Mouse (Mus musculus) ES-E14 (cell line): Measurements from ENCODE around the gene Baiap2. TPM values are rescaled to one million over a fixed set of nuclear protein-coding genes. Genes with fewer than 3 reads are reported as not detected.

Experiments
- DNase-seq: peaks from one replicate; pipeline ENCODE4 v3.0.0-alpha.2; 2013; ENCODE audit warnings: low read depth, low spot score
- H3K27ac ChIP-seq: 2 replicates; pipeline ENCODE4 v1.5.1; 2012; ENCODE audit warnings: low read depth, mild to moderate bottlenecking, low read length, moderate library complexity, mixed read lengths; ENCODE audit not compliant: poor library complexity, insufficient read depth, severe bottlenecking
- H3K36me3 ChIP-seq: 2 replicates; pipeline ENCODE4 v1.6.1; 2012; ENCODE audit warnings: mild to moderate bottlenecking, low read length, moderate library complexity, mixed read lengths; ENCODE audit not compliant: control insufficient read depth, poor library complexity, insufficient read depth, severe bottlenecking
- H3K4me1 ChIP-seq, 2 experiments: fragments of 150-350 bp in 1 of 2; sonication (generic) in 1 of 2; 2 replicates each; pipeline ENCODE4 v1.6.1; 2012; ENCODE audit warnings: low read length in 2 of 2, mild to moderate bottlenecking in 1 of 2, mixed read lengths in 1 of 2; ENCODE audit not compliant: control insufficient read depth in 2 of 2, insufficient read depth in 2 of 2, poor library complexity in 1 of 2
- H3K4me3 ChIP-seq, 2 experiments: fragments of 150-350 bp in 1 of 2; sonication (generic) in 1 of 2; 2 replicates each; pipeline ENCODE4 v1.5.1; 2012; ENCODE audit warnings: low read length in 2 of 2, low read depth in 1 of 2, mild to moderate bottlenecking in 1 of 2, mixed read lengths in 1 of 2; ENCODE audit not compliant: insufficient read depth in 1 of 2, poor library complexity in 1 of 2, severe bottlenecking in 1 of 2
- H3K9ac ChIP-seq: 2 replicates; pipeline ENCODE4 v1.6.1; 2012; ENCODE audit warnings: low read depth, mild to moderate bottlenecking, low read length, mixed read lengths; ENCODE audit not compliant: poor library complexity, insufficient read depth, severe bottlenecking
- H3K9me3 ChIP-seq: fragments of 150-350 bp; sonication (generic); 2 replicates; pipeline ENCODE4 v1.6.1; 2012; ENCODE audit warnings: low read depth, mild to moderate bottlenecking, low read length; ENCODE audit not compliant: control insufficient read depth, insufficient read depth
- CHD2 ChIP-seq: IDR thresholded peaks from 2 replicates; pipeline ENCODE4 v1.6.1; 2014; ENCODE audit warnings: mild to moderate bottlenecking, low read depth, low read length, inconsistent platforms
- HCFC1 ChIP-seq: IDR thresholded peaks from 2 replicates; pipeline ENCODE4 v1.6.1; 2012; ENCODE audit warnings: low read length, inconsistent platforms, borderline replicate concordance; ENCODE audit not compliant: insufficient read depth
- MAFK ChIP-seq: IDR thresholded peaks from 2 replicates; pipeline ENCODE4 v1.6.1; 2014; ENCODE audit warnings: mild to moderate bottlenecking, low read depth, low read length, inconsistent platforms; ENCODE audit not compliant: insufficient read depth
- ZC3H11A ChIP-seq: IDR thresholded peaks from 2 replicates; pipeline ENCODE4 v1.6.1; 2012; ENCODE audit warnings: low read depth, mild to moderate bottlenecking, inconsistent platforms, low read length, borderline replicate concordance
- ZNF384 ChIP-seq: IDR thresholded peaks from 2 replicates; pipeline ENCODE4 v1.6.1; 2012; ENCODE audit warnings: low read depth, low read length, inconsistent platforms
- in situ Hi-C, 2 experiments: fragments of 600-800 bp; cut with MboI; formaldehyde crosslinking; loops; one replicate each; pipeline ENCODE4 v1.15.1; 2025; ENCODE audit warnings: low sequenced_read_pairs in 2 of 2, inconsistent platforms in 1 of 2; ENCODE audit not compliant: unreplicated experiment in 2 of 2
- total RNA-seq: library from RNA; depleted of rRNA; stranded (reverse); fragments of 300-350 nt; gene quantifications from 2 replicates; pipeline ENCODE4 v1.2.3, GENCODE M21; 2012

Baiap2 gene
- total RNA-seq, 1 experiment, result 23.3 TPM

DNA sequence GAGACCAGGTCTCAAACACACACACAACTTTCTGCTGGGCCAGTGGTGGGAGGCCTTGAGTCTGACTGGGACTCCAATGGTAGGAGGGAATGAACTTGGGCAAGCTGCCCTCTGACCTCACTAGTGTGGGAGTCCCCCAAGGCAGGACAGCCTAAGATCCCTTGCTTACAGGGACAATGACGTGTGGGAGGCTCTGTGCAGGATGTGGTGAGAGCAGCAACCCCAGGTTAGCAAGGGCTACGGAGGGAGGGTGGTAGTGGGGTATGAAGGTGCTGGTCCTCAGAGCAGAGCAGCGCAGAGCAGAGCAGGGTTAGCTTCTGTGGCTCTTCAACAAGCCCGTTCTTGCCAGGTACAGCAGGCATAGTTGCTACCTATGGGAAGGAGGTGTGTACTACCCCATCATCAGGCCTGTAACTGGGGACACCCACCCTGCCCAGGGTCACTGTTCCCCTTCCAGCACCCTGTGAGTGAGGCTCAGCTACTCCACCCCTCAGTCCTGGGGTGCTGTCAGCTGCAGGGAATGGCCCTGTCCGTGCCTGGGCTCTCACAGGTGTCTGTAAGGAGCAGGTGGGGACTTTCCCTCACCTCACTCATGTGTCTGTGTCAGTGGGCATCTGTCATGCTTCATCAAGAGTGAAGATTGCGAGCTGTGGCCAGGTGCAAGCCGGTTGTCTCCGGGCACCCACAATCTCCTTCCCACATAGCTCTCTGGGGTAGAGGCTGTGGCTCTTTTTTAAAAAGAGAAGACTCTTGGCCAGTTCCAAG is 8.6 kb upstream of the Baiap2 start:
- H3K4me3 ChIP-seq, result no peak overlapping the region
- no peak for DNase-seq
- TF ChIP-seq ZNF384 (no peak), CHD2 (no peak), ZC3H11A (no peak), MAFK (no peak), HCFC1 (no peak)
- no peak overlapping the region for H3K27ac ChIP-seq
- no peak overlapping the region for H3K9ac ChIP-seq
- in situ Hi-C loops, result no loop called here
- H3K9me3 ChIP-seq, result no peaks in the 10 kb centered on the region
- peaks cover 11 to 45% of the 10 kb centered on the region in 2 experiments for H3K4me1 ChIP-seq
- no peaks in the 10 kb centered on the region for H3K36me3 ChIP-seq

DNA sequence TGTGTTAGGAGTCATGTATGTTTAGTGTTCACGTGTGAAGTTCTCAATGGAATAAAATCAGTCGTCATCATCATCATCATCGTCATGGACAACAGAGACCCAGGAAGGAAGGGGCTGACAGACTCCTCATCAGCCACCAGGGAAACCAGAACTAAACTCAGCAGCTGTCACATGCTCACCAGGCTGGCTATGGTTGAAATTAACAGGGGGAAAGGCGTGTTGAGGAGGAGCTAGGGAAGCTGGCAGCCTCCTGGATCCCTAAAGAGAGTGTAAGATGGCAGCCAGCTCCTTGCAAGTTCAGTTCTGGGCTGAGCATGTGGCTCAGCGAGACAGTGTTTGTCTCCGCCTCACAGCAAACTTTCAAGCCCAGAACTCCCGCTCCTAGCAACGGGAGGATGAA is 7.8 kb upstream of the Baiap2 start:
- in situ Hi-C loops, result no loop called here
- DNase-seq, result no peak
- Histone ChIP-seq H3K4me1 (peaks cover 12 to 50% of the 10 kb centered on the region in 2 experiments), H3K9ac (no peak overlapping the region), H3K27ac (no peak overlapping the region), H3K4me3 (no peak overlapping the region), H3K36me3 (no peaks in the 10 kb centered on the region), H3K9me3 (no peaks in the 10 kb centered on the region)
- TF ChIP-seq ZNF384 (no peak), MAFK (no peak), ZC3H11A (no peak), HCFC1 (no peak), CHD2 (no peak)

- no peak for TF ChIP-seq CHD2
- TF ChIP-seq HCFC1, result no peak
- no peak for TF ChIP-seq MAFK
- TF ChIP-seq ZC3H11A, result 0 out of 2 replicates have a peak, but pooled peaks have one; percentile 12
- Histone ChIP-seq H3K9ac (peak overlapping the region; percentile 7; the same call in 1 of the 2 replicates), H3K27ac (no peak overlapping the region), H3K9me3 (no peaks in the 10 kb centered on the region), H3K4me3 (no peak overlapping the region), H3K4me1 (peaks cover 12 to 47% of the 10 kb centered on the region in 2 experiments), H3K36me3 (no peaks in the 10 kb centered on the region)
- DNase-seq, result peak; percentile 60
- in situ Hi-C loops, result no loop called here
Observed at GRCm38 (mm10) chr11:119935457-119935856, 7.1 kb upstream of the Baiap2 start.

DNA sequence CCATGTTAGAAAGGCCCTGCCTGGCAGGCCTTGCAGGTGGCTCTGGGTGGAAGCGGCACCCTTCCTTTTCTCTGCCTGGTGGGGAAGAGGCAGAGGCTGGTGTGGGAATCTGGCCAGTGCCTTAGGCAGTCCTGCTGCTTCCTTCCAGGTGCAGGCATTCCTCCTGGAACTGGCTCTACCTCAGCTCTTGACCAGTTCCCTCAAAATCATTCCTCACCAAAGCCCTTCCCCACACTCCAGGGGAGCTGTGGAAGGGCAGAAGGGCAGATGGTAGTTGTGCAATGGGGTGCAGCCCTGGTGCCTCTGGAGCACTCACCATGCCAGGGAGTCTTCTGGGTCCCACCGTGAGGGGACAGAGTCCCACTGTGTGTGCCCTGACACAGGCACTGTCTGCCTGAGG is 6.1 kb upstream of the Baiap2 start:
- DNase-seq, result no peak
- peaks cover 13 to 50% of the 10 kb centered on the region in 2 experiments for H3K4me1 ChIP-seq
- TF ChIP-seq CHD2 (no peak), ZNF384 (no peak), HCFC1 (no peak), ZC3H11A (no peak), MAFK (no peak)
- H3K36me3 ChIP-seq, result no peaks in the 10 kb centered on the region
- H3K27ac ChIP-seq, result peak overlapping the region; percentile 54; the same call in 1 of the 2 replicates
- H3K9ac ChIP-seq, result peak overlapping the region; percentile 41; the same call in 1 of the 2 replicates
- H3K4me3 ChIP-seq, result no peak overlapping the region
- H3K9me3 ChIP-seq, result no peaks in the 10 kb centered on the region
- in situ Hi-C loops, result no loop called here

DNA sequence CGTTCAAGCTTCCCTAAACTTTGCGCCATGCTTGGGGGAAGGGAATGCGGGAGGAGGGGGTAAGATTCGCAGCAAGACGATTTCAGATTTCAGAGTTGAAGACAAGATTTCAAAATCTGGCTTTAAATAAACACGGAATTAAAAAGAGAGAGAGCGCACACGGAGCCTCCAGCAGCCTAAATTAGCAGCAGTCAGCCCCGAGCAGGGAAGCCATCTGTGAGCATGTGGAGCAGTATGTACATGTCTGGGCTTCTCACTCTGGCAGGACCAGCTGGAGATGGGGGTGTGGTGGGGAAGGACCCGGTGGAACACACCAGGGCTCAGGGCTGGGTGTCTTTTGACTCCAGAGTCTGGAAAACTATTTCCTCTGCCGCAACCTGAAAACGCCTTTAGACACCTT is 5.3 kb upstream of the Baiap2 start:
- in situ Hi-C loops, result no loop called here
- no peak for TF ChIP-seq HCFC1
- no peak for TF ChIP-seq MAFK
- TF ChIP-seq CHD2, result no peak
- TF ChIP-seq ZC3H11A, result no peak
- TF ChIP-seq ZNF384, result no peak

More for the DNA sequence above, 5.3 kb upstream of the Baiap2 start:
- peak overlapping the region; percentile 41 for H3K9ac ChIP-seq
- H3K4me3 ChIP-seq, result peak overlapping the region in 1 of 2 experiments; percentile 18; a peak in 1 of 4 replicates
- no peaks in the 10 kb centered on the region for H3K9me3 ChIP-seq
- H3K4me1 ChIP-seq, result peaks cover 15 to 49% of the 10 kb centered on the region in 2 experiments
- peak overlapping the region; percentile 54 for H3K27ac ChIP-seq
- no peak for DNase-seq
- no peaks in the 10 kb centered on the region for H3K36me3 ChIP-seq
